Mouse (Mus musculus) cerebellum, postnatal 10 days (tissue): ENCODE data around the gene Mab21l2.

Experiments used
- DNase-seq, 2 experiments: peaks; one replicate each; pipeline ENCODE4 v3.0.0; 2021; ENCODE audit warnings: mixed read lengths in 2 of 2

Mab21l2 gene

DNA sequence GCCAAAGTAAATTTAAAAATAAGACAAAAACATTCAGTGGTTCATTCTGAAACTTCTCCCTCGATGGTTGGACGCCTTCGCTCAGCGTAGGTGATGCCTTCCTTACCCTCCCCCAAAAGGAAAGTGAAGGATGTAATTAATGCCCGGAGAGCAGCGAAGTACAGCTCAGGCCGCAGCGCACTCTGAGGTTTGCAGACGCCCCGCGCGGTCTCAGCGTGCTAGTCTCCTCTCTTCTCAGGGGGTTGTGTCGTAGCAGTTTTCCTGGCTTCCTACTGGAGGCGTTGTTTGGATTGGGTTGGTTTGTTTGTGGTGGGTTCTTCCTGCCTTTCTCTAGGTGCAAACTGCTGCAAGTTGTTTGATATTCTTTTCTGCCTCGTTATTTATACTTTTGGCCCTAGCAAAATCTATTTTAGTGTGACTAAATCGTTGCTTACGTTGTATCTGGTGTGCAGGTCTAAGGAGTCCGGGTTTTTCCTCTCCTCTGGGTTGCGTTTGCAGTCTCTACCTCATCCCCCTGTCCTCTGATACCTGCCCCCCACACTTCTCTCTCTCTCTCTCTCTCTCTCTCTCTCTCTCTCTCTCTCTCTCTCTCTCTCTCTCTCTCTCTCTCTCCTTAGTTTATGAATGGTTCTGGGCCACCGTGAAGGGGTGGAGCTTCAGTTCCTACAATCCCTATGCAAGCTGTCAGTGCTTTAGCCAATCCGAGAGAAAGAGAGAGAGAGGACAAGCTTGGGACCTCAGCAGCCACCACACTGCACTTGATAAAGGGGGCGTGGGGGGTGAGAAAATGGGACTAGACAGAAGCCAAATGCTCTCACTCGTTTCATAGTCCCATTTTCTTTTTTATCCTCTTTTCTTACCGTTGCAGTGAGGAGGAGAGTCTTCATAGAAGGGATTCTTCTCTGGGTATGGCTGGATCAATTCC lies at the start of gene Mab21l2:
Gene Mab21l2, minus strand, starts transcription at position 539 of the 925 bp plus-strand sequence.
- DNase-seq: peak; percentile 62 to 72

DNA sequence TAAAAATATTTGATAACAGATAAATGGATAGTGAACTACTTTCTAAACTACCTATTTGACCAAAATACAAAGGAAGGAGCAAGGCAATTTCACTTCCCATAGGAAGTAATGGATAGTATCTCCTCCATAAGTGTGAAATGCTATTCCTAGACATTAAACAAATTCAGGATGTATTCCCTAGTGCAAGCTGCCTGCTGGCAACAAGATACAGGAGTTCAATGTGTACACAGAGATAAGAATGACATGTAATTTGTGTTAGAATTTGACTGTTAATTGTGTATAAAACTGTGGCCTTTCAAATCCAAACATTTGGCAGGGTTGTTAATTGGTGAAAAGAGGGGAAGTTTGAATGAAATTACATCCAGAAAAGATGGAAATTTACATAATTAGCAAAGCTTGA lies 26.9 kb upstream of the Mab21l2 start:
- no peak for DNase-seq

DNA sequence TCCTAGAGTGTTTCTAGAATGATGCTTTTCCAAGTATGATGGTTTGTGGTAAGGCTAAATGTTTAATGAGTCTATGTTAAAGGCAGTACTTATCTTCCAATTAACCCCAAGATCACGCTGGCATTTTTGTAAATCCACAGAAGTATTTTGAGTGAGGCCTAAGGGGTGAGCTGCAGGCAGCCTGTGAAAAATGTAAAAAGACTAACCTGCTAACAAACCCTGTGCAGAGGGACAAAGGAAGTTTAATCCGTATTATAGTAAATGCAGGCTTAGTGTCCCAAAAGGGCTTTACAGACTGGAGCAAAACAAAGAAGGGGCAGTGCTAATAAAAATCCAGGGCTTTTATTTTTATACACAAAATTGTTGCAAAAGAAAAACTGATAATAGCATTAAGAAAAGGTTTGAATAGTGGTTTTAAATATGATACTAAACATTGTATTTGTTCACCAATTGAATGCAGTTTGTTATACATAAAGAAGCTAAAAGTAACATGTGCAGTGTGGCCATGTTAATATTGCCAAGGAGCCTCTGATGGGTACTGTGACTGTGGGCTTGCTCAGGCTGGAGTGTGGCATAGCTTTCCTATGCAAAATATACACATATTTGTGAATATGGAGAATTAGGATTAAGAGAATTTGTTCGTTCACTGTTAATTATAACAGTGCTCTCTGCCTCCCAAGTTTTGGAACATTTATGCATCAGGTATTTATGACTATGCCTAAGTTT lies 24.3 kb upstream of the Mab21l2 start:
- DNase-seq: no peak

DNA sequence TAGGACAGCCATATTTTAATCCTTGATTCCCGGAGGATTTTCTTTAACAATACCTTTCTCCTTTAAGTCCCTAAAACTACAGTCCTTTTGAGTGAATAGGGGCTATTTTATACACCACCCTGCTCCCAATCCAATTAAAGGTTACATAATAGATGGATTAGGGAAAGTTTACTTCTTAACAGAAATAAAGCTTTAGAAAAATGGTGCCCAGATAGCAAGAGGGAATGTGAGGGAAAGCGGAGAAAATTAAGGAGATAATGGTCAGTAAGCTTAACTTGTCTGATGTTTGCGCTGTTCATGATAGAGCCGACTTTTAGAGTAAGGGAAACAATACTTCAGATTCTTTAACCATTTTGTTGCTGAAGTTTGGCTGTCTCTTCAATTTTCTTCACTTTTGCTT lies 23.1 kb upstream of the Mab21l2 start:
- DNase-seq: no peak

DNA sequence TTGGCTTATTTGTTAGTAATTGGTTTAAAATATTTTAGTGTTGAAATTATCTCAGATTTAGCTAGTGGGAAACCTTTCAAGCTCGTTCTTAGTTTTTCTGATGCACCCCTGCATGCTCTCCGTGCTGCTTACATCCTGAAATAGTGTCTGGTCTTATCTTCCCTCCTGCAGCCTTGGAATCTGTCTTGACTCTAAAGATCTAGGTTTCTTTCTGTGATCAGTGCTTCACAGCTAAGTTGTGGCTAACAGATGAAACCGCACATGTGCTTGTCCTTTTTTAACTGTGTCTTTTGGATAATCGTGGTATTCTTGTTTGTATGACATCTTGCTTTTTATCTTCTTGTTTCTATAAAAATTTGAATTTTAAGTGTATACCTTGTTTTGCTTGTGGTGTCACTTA lies 18.9 kb upstream of the Mab21l2 start:
- no peak for DNase-seq

DNA sequence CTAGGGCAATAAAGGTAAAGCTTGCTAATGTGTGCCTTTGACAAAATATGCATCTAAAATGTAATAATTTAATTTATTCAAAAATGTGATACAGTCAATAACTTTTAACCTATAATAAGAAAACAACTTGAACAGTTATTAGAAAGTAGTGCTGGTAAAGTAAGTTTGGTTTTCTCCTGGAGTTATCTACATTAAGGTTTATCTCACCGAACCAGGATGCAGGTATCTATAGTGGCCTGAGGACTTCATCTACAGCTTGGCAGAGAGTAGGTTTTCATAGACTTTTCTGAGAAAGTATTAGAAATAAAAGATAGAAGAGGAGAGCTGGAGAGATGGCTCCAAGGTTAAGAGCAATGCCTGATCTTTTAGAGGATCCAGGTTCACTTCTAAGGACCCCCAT lies 13.0 kb upstream of the Mab21l2 start:
- DNase-seq: no peak

DNA sequence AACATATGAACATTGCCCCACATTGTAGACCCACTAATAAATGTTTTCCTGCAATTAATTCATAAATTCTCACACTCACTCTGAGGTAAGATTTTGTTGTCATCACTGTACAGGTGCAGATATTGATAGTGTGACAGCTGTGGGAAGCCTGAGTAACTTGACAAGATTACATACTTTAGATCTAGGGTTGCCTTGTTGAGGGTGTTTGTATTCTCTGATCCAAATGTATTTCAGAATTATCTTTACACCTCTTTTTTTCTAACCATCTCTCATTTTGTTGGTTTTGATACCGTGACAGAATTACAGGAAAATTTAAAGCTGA lies 12.6 kb upstream of the Mab21l2 start:
- no peak for DNase-seq

DNA sequence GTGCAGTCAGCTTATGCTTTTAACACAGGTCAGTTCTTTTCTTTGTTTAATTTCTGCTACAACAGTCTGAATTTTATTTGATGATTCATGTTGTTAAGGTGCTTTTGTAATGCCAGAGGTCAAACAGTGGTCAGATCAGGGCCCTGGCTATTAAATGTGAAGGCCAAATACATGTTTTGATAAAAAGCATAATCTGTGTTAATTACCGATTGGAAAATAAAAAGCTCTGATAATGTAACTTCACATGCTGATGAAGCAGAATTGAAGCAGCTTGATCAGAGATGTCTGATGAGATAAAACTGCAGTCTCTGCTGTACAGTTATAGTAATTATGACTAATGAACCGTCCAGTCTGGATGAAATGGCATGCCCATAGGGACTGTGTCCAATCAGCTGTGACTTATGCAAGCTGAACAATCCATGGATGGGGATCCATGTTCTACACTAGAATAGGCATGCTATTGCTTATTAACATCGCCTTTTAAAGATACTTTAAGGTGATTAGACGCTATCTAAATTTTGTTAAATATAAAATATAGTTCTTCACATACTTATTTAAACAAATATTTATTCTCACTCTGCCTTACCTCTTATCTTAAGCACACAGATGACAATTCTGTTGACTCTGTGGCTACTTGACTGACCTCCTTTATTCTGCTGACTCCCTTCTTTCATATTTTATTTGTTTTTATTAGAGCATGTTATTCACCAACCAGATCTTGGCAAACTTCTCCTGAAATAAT lies 12.0 kb upstream of the Mab21l2 start:
- no peak for DNase-seq

DNA sequence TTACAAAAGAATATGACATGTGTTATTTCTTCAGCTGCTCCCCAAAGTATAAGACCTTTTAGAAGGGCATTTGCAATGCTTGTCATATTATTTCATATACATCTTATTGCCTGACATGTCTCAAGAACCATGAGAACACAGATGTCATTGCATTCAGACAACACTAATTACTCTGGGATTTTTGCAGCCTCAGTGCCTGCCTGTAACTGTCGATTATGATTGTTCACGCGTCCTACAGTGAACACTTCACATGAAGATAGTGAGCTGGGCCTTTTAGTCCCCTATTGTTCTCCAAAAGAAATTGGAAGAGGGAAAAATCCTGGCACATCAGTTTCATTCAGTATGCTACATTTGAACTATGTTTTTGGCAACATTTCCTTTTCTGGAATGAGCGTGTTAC lies 11.2 kb upstream of the Mab21l2 start:
- no peak for DNase-seq

DNA sequence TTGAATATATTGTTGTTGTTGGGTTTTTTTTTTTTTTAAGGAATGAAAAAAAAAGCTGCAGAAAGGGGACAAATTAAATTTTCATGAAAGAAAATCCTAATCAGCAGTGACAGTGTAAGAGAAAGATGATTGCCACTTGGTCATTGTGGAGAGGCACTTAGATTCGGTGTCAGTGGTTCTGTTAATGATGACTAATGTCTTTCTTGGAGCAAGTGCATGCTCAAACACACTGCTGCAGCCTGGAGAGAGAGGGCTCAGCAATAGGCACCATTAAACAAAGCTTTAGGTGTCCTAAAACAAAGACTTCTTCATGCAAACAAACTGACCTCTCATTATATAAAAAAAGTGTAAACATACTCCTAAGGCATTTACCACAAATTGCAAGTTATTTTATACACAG lies 10.5 kb upstream of the Mab21l2 start:
- no peak for DNase-seq

DNA sequence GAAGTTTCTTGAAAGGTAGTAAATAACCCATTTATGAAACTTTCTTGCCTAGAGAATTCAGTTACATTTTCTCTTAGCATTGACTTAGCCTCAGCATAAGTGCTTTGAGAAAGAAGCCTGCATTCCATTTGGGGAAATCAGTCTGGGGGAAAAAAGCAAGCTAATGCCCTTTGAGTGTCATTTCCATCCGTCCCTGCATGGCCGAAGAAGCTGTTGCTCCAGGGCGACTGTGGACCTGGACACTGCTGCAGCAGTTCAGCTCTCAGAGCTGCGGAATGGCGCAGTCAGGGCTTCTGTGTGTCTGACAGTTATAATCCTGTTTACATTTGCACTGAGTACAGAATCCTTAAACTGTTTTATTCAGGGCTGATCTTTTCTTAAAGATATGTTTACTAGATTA lies 3.7 kb upstream of the Mab21l2 start:
- DNase-seq: no peak

DNA sequence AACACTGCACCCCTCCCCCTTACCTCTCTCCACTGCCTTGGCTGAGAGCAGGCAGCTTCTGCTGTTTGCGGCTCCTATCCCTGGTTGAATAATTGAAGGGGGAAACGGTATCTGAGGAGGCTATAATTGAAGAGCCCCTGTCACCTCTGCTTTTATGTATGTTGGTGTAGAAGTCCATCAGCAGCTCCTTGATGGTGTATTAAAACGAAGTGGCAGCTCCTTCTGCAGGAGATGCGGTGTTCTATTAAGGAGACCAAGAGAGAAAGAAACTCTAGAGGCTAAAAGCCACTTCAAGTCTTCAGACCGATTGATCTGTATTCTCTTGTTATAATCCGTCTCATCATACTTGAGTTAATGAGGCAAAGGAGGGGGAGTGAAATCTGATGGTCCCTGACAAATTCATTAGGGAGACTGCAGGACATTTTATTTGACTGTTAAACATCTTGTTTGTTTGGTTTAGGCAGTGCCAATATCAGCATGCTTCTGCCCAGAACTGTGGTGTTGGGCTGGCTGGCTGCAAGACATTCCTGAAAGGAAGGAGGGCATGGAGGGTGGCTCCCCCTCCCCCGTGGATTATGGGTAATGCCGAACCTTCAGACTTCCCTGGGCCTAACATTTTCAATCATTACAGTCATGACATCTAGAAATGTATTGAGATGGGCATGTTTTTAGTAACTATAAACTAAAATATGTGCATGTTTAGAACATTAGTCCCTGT lies 2.7 kb upstream of the Mab21l2 start:
- DNase-seq: peak; percentile 32 to 44

DNA sequence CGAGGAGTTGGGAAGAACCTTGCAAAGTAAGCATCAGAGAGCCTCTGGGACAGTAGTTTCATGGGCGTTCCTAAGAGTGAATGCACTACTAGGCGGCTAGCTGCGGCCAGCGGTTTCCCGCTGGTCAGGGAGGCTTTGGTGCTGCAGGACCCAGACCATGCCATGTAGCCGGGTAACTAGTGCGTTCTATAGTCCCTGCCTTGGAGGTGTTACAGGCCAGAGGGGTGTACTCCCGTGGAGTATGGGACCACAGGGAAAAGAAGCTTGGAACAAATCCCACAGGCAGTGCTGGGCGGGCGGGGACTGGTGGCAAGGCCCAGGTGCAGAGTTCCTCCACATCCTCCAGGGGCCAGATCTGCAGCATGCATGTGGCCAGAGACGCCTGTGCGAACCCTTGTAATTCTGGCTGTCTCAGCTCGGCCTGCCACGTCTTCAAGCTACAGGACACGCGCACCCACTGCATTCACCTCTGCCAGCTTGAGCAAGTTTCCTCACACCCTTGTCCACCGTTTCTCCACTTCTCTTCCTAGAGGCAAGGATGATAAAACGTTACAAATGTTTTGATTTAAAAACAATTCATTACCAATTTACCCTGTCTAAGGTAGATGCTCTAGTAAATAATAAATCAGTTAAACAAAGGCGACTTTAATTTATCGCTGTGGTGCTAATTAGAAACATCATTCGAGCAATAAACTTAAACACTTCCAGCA lies 2.0 kb upstream of the Mab21l2 start:
- DNase-seq: peak; percentile 43 to 45

DNA sequence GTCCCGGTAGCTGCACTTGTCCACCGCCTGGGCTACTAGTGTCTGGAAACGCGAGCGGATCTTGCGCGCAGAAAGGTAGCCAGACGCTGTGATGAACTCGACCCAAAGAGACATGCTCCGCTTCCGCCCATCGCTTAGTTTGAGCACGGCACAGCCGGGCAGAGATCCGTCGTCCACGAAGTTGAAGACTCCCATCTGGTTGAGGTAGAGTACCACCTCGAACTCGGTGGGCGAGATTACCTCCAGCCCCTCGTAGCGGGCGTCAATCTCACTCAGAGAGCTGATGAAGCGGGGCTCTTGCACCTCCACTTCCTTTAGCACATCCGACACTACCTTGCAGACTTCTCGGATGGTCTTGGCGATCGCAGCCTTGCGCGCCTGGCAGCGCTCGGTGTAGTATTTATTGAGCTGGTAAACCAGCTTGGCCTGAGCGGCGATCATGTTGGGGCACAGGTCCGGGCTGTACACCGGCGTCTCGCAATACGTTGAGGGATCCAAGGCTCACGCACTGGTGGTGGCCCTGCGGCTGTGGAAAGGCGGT lies 1.1 kb downstream of the Mab21l2 start:
- DNase-seq: peak; percentile 54 to 71

DNA sequence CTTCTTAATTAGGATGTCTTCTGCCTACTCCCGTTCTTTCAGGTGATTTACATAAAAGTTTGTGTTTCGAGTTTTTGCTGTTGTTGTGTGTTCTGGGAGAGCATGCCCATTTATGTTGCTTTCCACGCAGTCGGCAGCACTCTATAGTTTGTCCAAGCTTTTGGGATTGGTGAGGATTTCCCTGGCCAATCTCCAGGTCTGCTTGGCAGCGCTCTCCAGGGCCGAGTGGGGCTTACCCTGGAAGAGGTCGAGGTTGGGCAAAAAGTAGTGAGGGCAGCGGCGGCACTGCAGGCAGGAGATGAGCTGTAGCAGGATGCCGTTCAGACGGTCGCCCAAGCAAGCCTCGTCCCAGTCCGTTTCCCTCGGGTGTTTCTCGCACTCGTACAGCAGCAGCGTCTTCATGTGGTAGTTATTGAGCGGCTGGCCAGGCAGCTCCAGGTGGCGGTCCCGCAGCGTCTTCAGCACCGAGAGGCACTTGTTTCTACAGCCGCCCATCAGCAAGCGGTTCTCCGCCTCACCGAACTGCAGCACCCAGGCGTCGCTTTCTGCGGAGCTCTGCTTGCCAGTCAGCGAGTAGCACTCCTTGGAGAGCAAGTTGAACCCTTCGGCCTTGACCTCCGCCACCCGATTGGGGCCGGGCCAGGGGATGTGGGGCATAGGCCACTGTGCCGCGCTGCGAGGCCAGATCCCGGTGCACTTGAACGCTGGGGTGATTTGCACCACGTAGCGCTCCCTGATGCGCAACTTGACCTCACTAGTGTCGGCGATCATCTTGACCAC lies 1.8 kb downstream of the Mab21l2 start:
- DNase-seq: peak; percentile 86 to 90

DNA sequence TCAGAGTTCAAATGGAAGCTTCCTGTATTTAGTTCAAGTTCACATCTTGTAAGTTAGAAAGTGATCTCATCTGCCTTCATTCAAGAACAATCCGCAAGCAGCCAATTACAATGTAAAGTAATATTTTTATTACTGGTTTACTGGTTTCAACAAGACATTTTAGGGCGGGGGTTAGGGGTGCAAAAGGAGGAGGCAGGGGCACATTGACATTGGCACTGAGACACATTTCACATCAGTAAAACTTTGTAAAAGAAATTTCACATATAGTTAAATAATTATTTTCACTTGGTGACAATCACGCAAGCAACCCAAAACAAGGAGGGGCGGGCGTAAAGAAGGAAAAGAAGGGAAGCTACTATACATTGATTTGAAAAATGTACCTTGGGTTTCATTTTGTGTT lies 2.5 kb downstream of the Mab21l2 start:
- DNase-seq: peak in 1 of 2 experiments; percentile 23

DNA sequence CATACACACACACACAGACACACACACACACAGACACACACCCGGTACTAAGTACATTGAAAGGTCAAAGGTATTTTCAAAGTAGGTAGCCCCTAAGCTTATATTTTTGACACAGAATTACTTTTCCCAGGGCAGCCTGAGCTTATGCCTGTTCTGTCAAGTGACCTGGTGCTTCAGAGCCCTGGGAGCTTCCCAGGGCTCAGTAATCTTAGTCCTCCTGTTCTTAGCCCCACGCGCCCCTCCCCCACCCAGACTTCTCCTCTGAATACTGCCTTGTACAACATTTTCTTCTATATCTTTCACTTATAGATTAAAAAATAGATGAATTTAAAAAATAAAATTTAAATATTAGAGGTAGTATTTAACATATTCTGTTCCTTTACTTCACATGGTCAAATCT lies 3.6 kb downstream of the Mab21l2 start:
- DNase-seq: peak; percentile 65 to 77

DNA sequence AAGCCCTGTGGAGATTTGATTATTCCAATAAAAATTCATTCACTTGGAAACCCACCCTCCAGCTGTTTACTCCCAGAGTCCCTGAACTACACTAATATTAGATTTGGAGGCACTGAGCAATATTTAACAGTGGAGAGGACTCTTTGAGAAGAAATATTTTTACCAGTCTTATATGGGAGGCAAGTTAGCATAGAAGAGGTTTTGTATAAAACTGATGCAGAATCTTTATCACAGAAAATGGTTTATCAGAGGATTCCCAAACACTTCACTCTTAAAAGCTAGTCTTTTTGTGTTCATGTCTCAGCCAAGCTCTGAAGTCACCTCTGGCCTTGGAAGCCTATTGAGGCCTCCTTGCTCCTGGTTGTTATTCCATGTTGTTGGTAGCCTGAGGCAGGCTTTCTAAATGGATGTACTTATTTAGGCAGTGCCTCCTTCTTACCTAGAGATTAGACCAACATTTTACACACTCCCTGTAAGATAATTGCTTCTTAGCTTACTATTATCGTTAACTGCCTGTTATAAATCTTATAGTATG lies 6.5 kb downstream of the Mab21l2 start:
- DNase-seq: no peak

DNA sequence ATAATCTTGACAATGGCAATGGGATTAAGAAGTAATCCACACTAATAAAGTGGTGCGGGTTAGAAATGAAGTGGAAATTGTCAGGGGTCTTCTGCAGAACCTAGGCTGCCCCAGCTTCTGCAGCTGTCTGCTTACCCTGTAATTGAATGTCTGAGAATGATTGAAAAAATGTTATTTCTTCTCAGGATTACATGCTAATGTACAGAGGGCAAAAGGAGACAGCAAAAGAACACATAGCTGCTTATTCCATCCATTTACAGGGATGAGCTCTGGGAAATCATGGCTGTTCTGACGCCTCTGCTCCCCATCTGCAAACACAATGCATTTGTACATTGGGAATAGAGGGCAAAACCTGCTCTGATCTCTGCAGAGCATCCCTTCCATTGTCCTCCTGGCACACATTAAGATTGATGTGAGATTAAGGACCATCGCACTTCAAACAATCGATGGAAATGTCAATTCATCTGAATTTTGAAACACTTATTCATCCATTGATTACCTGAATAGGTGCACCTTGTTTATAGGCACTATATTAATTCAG lies 7.3 kb downstream of the Mab21l2 start:
- no peak for DNase-seq

DNA sequence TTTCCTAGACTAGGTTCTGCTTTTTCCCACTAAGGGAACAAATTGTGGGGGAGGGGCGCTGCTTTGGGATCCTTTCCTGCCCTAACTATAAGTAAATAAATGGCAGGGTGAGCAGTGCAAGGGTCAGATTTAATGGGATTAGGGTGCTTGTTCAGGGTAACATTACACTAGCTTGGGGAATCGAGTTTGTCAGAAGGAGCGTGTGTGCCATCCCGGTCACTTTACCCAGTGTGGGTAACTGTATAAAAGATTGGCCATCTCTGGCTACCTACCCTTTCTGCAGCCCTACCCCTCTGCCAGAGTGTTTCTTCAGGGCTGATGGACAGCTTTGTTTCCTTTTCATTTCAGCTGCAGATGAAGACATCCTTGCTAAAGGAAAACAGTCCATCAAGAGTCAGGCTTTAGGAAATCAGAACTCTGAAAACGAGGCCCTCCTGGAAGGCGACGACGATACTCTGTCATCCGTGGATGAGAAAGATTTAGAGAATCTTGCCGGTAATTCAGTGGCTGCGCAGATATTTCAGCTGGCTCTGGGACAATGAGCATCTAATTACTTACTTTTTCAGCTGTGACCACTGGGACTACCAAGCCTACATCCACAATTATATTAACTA lies 8.8 kb downstream of the Mab21l2 start:
- DNase-seq: peak; percentile 25 to 39
